Mouse (Mus musculus): ENCODE data around the gene Cdh26. TPM values are rescaled to one million over a fixed set of nuclear protein-coding genes. Genes with fewer than 3 reads are reported as not detected.

Gene Cdh26
- polyA plus RNA-seq, 1 experiment from 2014 or later = 0.12 TPM

DNA sequence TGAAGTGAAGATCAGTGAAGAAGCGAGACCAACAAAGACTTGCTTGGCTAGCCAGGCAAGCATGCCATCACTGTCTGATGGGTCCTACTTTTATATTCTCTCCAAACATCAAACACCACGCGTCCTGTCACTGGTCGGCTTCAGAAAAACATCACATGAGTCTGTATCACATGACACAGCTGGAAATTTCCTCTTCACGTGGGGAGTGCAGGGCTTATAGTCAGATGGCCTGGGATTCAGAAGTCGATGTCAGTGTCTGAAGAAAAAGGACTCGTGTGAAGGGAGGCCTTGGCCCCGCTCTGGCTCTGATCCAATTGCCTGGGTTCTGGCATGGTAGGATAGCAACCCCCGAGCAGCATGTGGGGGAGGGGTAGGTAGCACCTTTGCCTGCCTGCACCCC, 86.6 kb downstream of the Cdh26 start:
- Histone ChIP-seq H3K4me3 (no peak overlapping the region), H3K9ac (no peak overlapping the region), H3K9me3 (no peaks in the 10 kb centered on the region), H3K36me3 (no peaks in the 10 kb centered on the region), H3K27me3 (0 out of 2 replicates have a peak, but pooled peaks cover 2% of the 10 kb centered on the region), H3K27ac (replicated peaks) (no peak overlapping the region), H3K4me1 (replicated peaks) (peaks cover 10% of the 10 kb centered on the region; the same call in 1 of the 2 replicates), H3K4me2 (no peak overlapping the region)
- no peak for ATAC-seq (ENCODE audit: low FRiP score, low read depth)
- WGBS = 74% methylated on average over 9 of the region's 9 CpGs

DNA sequence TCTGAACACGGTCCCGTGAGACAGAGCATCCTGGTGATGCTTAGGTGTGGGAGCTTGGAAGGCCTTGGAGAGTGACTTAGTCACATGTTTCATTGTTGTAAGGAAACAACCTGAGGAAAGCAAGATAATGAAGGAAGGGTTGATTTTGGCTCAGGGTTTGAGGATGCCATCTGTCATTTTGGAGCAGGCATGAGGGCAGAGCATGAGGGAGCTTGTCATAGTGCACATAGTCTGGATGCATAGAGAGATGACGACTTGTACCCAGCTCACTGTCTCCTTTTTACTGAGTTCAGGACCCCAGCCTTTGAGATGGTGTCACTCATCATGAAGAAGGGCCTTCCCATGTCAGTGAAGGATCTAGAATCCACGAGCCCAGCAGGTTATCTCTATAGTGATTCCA, 89.0 kb downstream of the Cdh26 start:
- no peak overlapping the region for H3K27ac ChIP-seq (replicated peaks)
- no peak overlapping the region for H3K4me3 ChIP-seq
- H3K4me1 ChIP-seq (replicated peaks) = peaks cover 8% of the 10 kb centered on the region
- no peaks in the 10 kb centered on the region for H3K9me3 ChIP-seq
- H3K36me3 ChIP-seq = no peaks in the 10 kb centered on the region
- WGBS = 92% methylated on average over 4 of the region's 4 CpGs
- ATAC-seq (ENCODE audit: low FRiP score, low read depth) = no peak
- H3K4me2 ChIP-seq = no peak overlapping the region
- H3K9ac ChIP-seq = no peak overlapping the region
- H3K27me3 ChIP-seq = 0 out of 2 replicates have a peak, but pooled peaks cover 2% of the 10 kb centered on the region

DNA sequence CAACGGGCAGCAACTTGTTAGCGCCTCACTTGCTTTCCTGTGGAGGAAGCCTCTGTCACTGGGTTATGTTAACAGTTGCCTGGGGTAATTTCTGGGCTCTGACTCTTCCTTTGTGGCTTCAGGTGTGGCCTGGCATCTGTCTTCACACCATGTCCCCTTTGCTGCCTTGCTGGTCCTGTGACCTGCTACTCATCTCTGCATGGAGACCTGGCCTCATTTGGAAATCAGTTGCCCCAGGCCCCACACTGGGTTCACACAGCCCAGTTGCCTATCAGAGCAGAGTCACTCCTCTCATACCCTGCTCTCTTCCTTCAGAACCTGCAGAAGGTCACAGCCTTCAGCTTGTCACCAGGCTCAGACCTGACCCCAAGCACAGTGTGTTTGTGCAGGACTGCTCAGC, 89.9 kb downstream of the Cdh26 start:
- H3K4me3 ChIP-seq = no peak overlapping the region
- no peak for ATAC-seq (ENCODE audit: low FRiP score, low read depth)
- no peak overlapping the region for H3K27ac ChIP-seq (replicated peaks)
- H3K27me3 ChIP-seq = 0 out of 2 replicates have a peak, but pooled peaks cover 2% of the 10 kb centered on the region
- peaks cover 8% of the 10 kb centered on the region for H3K4me1 ChIP-seq (replicated peaks)
- H3K36me3 ChIP-seq = no peaks in the 10 kb centered on the region
- no peak overlapping the region for H3K9ac ChIP-seq
- 69% methylated on average over 2 of the region's 2 CpGs for WGBS
- H3K4me2 ChIP-seq = no peak overlapping the region
- no peaks in the 10 kb centered on the region for H3K9me3 ChIP-seq

DNA sequence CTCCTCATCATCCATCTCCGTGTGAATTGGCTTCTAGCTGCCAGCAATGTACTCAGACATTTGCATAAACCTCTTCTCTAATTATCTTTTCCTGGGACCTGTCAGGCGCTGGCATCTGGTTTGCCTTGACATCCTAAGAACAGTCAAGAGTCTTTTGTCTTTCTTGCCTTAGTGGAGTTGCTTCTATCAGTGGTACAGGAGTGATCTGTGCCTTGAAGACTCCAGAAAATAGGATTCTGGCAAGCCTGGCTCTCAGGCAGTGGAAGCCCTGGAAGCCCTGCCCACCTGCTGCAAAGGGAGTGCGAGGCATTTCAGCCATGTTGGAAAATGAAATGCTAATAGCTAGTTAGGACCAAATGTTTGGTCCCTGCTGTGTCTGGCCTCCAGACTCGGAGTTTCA, 92.0 kb downstream of the Cdh26 start:
- H3K4me2 ChIP-seq = no peak overlapping the region
- H3K27ac ChIP-seq (replicated peaks) = no peak overlapping the region; the same call in 1 of the 2 replicates
- H3K4me1 ChIP-seq (replicated peaks) = peaks cover 8% of the 10 kb centered on the region
- no peaks in the 10 kb centered on the region for H3K36me3 ChIP-seq
- ATAC-seq (ENCODE audit: low FRiP score, low read depth) = no peak
- no peaks in the 10 kb centered on the region for H3K9me3 ChIP-seq
- no peak overlapping the region for H3K9ac ChIP-seq
- no peak overlapping the region for H3K4me3 ChIP-seq
- H3K27me3 ChIP-seq = 0 out of 2 replicates have a peak, but pooled peaks cover 2% of the 10 kb centered on the region
- WGBS = 34% methylated on average over 4 of the region's 4 CpGs

- 91% methylated on average over 1 of the region's 1 CpGs for WGBS
- ATAC-seq (ENCODE audit: low FRiP score, low read depth) = no peak
- 0 out of 2 replicates have a peak, but pooled peaks cover 2% of the 10 kb centered on the region for H3K27me3 ChIP-seq
These were observed 92.5 kb downstream of the Cdh26 start for GRCm38 (mm10) chr2:178522786-178523185.

GRCm38 (mm10) chr2:178526776-178527175, 96.4 kb downstream of the Cdh26 start:
- H3K4me3 ChIP-seq = no peak overlapping the region
- ATAC-seq (ENCODE audit: low FRiP score, low read depth) = no peak
- H3K27ac ChIP-seq (replicated peaks) = no peak overlapping the region
- no peak overlapping the region for H3K9ac ChIP-seq
- no peak overlapping the region for H3K4me2 ChIP-seq
- H3K4me1 ChIP-seq (replicated peaks) = peaks cover 8% of the 10 kb centered on the region
- no peaks in the 10 kb centered on the region for H3K36me3 ChIP-seq
- WGBS = 85% methylated on average over 6 of the region's 6 CpGs
- no peaks in the 10 kb centered on the region for H3K9me3 ChIP-seq
- H3K27me3 ChIP-seq = no peaks in the 10 kb centered on the region

More at GRCm38 (mm10) chr2:178522786-178523185, 92.5 kb downstream of the Cdh26 start:
- peaks cover 8% of the 10 kb centered on the region for H3K4me1 ChIP-seq (replicated peaks)
- no peak overlapping the region for H3K9ac ChIP-seq
- no peak overlapping the region; the same call in 1 of the 2 replicates for H3K27ac ChIP-seq (replicated peaks)
- H3K36me3 ChIP-seq = no peaks in the 10 kb centered on the region
- no peak overlapping the region for H3K4me3 ChIP-seq
- H3K4me2 ChIP-seq = no peak overlapping the region
- H3K9me3 ChIP-seq = no peaks in the 10 kb centered on the region

DNA sequence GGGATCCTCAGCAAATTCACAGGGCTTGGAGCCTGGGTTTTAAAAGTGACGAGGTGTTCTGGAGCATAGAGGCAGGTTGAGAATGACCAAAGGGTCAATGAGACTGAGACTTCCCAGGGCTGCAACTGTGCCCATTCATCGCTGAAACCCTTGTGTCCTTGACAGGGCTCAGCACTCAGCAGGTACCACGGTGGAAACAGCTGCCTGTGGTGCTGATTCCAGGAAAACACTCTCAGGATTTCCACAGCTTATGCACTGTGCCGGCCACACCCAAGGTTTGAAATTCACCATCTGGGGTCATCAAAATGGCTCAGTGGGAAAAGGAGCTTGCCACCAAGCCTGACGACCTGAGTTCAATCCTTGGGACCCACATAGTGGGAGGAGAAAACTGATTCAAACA, 100.9 kb downstream of the Cdh26 start:
- Histone ChIP-seq H3K36me3 (no peaks in the 10 kb centered on the region), H3K4me3 (no peak overlapping the region), H3K27me3 (no peaks in the 10 kb centered on the region), H3K4me1 (replicated peaks) (no peaks in the 10 kb centered on the region), H3K9ac (no peak overlapping the region), H3K27ac (replicated peaks) (no peak overlapping the region), H3K9me3 (no peaks in the 10 kb centered on the region), H3K4me2 (no peak overlapping the region)
- no peak for ATAC-seq (ENCODE audit: low FRiP score, low read depth)
- WGBS = 76% methylated on average over 5 of the region's 5 CpGs

DNA sequence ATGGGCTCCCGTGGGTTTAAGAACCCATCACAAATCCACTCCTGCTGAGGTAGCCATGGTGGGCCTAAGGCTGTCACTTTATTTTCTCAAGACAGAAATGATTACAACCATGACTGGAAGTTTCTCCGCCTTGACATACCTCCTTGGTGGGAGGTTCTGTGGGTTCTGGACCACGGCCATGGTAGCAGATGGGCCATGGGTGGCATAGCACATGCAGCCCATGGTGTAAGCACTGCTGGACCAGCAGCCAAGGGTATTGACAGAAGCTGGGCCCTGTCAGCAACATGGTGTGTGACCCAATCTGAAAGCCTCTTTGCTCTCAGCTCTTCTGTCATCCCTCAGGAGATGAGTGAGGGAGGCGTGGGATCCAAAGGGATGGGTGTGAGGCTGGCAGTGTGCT, 106.2 kb downstream of the Cdh26 start:
- no peaks in the 10 kb centered on the region for H3K4me1 ChIP-seq (replicated peaks)
- no peak for ATAC-seq (ENCODE audit: low FRiP score, low read depth)
- no peak overlapping the region for H3K9ac ChIP-seq
- no peak overlapping the region for H3K27ac ChIP-seq (replicated peaks)
- H3K4me3 ChIP-seq = no peak overlapping the region
- no peaks in the 10 kb centered on the region for H3K36me3 ChIP-seq
- no peaks in the 10 kb centered on the region for H3K9me3 ChIP-seq
- 86% methylated on average over 4 of the region's 4 CpGs for WGBS
- H3K4me2 ChIP-seq = no peak overlapping the region
- no peaks in the 10 kb centered on the region for H3K27me3 ChIP-seq

Other genes starting within 250 kb of the Cdh26 start
- 0.18 and 0.42 TPM in 2 replicates for gene Sycp2, start 22.8 kb upstream of the Cdh26 start, polyA plus RNA-seq (2015; fragmentation: Nextera tagmentation; extraction: Ambion mirVana)
- 5.5 TPM in 2 replicates for gene Ppp1r3d, start 16.1 kb upstream of the Cdh26 start, polyA plus RNA-seq (2015; fragmentation: Nextera tagmentation; extraction: Ambion mirVana)
- 12.9 and 15.8 TPM in 2 replicates for gene Fam217b, start 16.0 kb upstream of the Cdh26 start, polyA plus RNA-seq (2015; fragmentation: Nextera tagmentation; extraction: Ambion mirVana)